Mouse (Mus musculus) embryonic fibroblast, embryonic 13.5 days (primary cell): Measurements from ENCODE around the gene Rnf181.

Experiments
- CTCF ChIP-seq: IDR thresholded peaks from 2 replicates; pipeline ENCODE4 v1.5.1; 2011; ENCODE audit warnings: mild to moderate bottlenecking, control low read depth, low read length, moderate library complexity, borderline replicate concordance; ENCODE audit not compliant: insufficient read depth
- POLR2A ChIP-seq: IDR thresholded peaks from 2 replicates; pipeline ENCODE4 v1.6.1; 2011; ENCODE audit warnings: low read depth, mild to moderate bottlenecking, control low read depth, low read length, moderate library complexity

- no peak for TF ChIP-seq CTCF
- no peak for TF ChIP-seq POLR2A
Measured at GRCm38 (mm10) chr6:72388266-72388665, 21.5 kb upstream of the Rnf181 start.
